Mouse (Mus musculus): ENCODE measurements at regions not wholly inside any gene's neighbourhood (a gene's known extent, or its start where the extent isn't known, plus 50 kb on each side); places are given as distances from the start of the nearest gene placed in this dataset.

DNA sequence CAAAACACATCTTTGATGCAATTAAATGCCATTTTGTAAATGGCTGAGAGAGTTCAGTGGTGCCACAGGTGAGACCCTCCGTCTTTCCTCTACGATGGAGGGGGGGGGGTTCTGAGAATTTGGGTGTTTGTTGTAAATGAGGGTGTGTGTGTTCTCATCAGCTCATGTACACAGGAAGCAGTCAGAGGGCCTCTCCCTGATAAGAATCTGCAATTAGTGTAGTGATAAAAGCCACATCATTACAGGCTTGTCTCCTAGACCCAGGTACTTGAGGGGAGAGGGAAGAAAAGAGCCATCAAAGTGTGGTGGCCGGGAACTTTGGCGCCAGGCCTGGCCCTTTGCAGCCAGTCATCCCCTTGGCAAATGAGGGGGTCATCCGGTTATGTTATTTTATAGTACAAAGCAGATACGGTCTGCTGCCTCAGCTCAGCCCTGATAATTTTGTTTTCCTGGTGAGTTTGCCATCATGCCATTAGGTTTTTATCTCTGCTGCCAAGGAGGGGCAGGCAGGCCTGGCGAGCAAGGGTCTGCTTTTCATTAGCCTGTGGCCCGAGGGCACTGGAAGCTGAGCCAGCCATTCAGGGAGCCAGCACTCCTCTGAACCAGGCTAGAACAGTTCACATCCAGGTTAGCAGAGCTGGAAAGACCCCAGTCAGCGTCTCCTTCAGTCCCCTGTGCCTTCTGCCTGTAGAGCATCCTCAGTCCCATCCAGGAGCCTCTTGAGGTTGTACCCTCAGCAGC is 59.7 kb downstream of the H2al1j start:
- DNase-seq, result no peak

DNA sequence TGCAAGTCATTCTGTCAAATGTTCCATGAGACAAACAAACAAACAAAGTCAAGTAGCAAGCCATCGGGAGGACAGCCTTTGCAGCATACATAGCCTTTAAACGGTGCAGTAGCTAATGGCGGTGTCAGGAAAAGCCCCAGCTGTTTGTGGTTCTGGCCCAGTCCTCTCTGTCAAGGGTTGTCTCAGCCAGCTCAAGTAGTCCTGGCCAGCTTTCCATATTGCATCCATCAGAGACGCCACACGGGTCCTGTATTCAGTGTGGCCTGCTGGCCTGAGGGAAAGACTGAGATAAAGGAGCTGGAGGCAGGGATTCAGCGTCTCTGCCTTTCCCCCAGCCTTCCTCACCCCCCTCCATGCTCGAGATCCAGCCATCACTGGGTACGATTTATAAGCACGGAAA is 61.2 kb downstream of the H2al1j start:
- peak; percentile 95 for DNase-seq

DNA sequence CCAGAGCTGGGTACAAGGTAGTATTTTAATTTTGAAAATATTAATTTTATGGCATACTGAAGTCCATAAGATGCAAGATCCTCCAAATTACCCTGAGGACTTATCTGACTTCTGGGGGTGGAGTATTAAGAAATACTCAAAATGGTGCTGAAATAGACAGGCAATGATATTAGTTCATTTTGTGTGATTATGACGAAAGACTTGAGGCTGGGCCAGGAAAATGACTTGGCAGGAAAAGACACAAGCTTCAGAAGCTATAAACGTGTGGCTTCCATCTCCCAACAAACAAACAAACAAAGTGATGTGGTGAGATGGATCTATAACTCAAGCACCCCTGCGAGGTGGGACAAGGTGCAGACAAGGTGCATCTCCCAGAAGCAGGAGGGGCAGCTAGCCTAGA is 72.8 kb downstream of the H2al1j start:
- DNase-seq, result no peak

DNA sequence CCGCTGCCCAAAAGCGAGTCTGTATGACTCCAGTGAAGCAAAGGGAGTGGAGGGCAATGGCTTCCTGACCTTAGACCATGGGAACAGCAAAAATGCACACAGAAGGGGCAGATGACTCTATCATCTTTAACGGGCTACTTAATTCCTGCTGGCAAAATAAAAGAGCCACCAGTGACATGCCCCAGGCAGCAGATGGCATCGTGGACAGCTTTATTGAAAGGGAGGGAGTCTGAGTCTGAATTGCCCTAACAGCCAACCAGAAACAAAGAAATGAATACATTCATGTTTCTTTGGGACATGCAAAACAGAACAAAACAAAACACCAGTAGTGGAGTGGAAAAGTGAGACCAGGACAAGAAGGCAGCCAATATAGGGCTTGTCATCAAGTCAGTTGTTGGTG is 76.7 kb downstream of the H2al1j start:
- DNase-seq, result no peak

DNA sequence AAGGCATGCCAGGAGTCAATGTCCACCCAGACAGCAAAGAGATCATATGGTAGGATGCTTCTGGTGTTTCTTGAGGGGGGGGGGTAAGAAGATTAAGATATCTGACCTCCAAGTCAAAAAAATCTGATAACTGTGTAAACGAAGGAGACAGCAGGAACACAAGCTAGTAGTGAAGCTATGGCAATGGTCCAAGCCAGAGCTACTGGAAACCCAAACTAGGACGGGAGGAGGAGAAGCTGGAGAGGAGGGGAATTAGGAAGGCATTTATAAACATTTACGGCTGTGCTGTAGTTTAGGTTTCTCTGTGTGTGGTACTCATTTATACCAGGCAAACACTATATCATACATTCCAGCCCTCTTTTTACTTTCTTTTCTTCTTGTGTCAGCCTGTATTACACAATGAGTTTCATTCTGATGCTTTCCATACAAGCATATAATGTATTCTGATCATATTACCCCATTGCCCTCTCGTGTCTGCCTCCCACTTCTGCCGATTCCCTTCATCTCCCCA is 84.7 kb downstream of the H2al1j start:
- DNase-seq, result no peak

DNA sequence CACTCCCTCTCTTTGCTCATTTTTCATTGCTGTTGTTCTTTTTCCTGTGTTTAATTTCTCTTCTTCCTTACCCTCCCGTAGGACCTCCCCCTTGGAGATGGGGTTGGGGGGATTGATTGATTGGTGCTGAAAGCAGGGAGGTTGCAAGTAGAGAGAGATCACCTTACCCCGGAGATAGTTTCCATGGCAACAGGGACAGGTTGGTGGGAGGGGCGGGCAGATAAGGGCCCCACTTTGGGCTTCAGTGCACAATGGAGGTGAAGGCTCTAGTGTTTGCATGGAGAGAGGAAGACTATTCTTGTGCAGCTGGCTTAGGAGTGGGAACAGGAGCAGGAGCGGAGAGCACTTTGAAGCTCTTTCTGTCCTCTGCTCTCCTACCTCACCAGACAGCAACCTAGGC is 88.0 kb downstream of the H2al1j start:
- no peak for DNase-seq

DNA sequence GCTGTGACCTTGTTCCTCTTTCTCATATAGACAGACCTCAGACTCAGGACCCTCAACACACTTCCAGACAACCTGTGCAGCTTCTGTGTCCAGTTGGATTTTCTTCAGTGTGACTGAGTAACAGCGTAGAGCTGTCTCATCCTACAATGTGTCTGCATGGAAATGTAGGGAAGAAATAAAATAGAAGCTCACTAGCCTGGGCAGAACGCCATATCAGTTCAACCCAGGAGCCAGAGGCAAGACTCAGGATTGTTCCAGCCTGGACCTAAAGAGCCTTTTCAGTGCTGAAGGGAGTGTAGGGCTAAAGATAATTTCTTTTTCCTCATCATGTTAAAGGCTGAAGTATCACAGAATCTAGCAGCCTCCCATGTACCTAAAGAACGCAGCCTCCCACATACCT is 88.9 kb downstream of the H2al1j start:
- DNase-seq, result peak; percentile 87

DNA sequence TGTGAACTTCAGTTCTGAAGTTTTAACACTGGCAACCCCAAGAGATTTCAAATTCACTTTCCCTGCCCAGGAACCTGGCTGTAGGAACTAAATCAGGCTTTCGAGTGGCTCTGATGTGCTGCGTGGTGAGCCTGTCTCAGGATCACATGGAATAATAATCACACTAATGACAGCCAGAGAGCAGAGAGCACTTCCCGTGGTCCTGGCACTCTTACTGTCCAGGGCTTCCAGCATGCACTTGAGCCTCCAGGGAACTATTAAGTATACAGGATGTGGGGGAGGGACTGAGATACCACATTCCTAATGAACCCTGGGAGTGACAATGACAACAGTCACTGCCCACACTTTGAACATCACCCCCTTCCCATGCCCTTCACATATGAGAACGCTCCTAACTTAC is 90.2 kb downstream of the H2al1j start:
- peak; percentile 97 for DNase-seq

DNA sequence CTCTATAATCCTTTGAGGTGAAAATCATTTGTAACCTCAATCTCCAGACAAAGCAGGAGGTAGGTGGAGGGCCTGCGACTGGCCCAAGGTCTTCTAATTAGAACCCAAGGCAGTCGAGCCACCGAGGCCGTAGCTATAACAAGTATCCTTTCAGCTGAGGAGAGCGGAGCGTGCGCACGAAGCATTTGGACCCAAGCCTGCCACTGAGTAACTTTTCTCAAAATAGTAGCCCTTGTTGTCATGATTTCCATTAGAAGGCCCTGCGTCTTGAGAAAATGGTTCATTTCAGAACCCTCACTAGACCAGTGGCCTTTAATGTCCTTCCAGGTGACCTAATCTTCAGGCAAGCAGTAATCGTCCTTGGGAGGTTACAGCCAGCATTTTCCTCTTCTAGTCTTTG is 90.6 kb downstream of the H2al1j start:
- peak; percentile 94 for DNase-seq

DNA sequence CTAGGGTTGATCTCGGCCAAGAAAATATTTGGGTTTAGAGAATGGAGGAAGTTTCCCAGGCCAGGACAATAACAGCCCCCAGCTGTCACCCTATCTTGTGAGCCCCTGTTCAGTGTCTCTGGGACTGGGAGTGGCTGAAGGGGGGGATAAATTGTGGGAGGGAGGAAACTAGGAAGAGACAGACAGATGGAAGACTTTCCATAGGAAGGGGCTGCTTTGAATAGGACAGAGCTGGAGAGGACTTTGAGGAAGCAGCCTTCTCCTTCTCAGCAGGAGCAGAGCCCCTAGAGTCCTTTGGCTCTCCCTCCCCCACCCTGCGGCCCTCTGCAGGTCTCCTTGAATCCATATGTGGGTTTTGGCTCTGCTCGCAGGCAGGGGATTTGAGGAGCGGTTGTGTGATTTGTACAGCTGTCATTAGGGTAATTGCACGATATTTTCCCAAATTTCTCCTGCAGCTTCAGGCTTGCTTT is 91.6 kb downstream of the H2al1j start:
- peak; percentile 93 for DNase-seq

DNA sequence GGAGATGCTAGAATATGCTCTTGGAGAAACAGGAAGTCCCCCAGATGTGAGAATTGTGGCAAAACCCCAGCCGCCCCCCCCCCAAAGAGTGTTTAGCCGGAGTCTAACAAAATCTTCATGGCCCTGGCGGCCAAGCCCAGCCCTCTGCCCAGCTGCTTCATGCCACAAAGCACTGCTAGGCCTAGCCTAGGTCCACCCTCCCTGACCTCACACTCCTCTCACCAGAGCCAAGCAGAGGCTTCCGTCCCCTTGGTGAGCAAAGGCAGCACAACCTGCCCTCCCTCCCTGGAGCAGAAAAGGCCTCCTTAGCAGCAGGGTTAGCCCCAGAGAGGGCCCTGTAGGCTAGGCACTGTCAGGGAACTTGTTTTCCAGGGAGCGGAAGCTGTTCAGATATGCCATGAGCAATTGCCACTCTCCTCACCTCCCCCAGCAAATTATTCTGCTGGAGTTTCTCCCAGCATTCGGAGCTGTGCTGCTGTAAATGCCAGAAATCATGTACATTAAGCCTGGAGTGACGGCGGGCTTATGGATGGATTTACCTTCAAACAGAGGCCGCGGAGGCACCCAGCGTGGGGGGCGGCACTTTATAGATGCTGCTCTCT is 104.9 kb downstream of the H2al1j start:
- no peak for DNase-seq

DNA sequence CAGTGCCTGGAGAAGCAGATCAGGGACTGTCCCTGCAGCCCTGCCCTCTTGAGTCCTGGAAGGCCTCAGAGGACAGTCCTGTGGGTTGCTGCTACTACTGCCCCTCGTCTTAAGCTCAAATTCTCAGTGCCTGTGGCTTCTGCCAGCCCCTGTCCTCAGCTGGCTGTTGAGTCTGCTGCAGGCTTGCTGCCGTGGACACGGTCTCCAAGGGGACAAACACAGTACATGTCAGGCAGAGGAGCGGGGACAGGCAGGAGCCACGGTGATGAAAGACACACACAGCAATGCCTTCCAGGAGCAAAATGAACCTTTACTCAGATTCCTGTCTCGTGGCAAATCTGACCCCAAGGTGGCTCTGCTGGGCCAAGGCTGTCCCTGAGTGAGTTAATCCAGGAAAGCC is 107.7 kb downstream of the H2al1j start:
- DNase-seq, result no peak

DNA sequence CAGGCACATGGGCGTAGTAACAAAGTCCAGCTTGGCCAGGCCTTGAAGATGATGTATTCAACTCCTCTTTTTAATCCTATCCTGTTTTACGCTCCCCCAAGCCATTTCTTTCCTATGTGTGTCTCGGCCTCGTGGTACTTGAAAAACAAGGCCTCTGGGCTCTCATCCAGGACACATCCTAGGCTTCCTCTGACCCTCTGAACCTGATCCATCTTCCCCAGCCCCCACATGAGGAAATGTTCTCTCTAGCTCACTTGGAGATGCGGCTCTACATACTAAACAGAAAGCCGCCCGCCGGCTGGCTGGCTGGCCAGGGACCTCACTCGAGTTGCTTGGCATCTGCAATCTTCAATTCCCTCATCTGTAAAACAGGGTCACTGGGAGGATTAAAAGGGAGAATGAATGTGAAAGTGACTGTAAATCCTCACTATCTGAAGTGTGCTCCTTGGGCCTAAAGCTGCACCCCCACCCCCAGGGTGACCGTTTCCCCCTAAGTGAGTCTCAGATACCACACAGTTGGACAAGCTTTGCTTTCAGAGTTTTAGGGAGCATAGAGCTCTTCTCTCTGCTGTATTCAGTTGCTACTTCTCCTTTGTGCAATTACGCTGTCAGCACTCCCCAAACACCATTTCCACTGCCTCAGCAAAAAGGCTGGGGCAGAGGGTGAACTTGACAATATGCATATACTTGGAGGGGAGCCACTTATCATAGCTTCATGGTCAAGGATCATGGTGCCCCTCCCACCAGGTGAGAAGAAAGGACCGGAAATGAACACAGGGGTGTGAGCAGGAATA is 109.7 kb downstream of the H2al1j start:
- DNase-seq, result peak; percentile 95

DNA sequence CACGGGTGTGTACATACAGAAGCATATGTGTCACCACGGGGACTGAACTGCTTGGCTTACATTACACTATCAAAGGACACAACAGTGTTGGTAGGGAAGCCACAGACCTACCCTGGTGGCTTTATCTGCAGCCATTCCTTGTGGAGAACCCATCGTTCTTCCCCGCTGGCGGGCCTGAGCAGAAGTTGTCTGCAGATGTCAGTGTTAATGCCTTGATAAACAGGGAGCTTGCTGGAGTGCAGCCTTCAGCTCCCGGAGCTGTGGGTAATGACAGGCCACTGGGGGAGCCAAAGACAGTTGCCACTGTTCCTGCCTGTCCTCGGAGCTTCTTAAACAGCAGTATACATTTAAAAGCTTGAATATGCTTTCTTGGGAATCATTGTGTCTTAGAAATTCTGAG is 115.9 kb downstream of the H2al1j start:
- no peak for DNase-seq

DNA sequence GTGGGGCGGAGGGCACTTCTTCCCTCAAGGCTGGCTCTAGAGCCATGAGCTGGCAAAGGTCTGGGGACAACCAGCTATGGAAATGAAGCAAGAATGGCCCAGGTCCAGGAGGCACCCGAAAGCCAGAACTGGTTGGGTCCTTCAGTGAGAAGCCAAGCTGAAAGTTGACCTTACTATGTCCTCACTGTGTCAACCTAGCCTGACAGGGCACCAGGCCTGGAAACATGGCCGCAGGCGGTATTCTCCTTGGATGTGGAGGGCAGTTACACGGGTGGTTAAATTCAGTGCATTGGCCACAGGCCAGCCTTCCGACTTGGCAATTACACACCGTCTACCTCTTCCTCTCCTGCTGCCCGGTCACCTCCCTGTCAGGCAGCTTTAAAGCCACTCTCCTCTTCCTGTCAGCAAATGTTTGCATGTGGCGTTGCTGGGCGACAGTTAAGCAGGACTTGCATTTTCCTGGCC is 116.7 kb downstream of the H2al1j start:
- DNase-seq, result peak; percentile 96

DNA sequence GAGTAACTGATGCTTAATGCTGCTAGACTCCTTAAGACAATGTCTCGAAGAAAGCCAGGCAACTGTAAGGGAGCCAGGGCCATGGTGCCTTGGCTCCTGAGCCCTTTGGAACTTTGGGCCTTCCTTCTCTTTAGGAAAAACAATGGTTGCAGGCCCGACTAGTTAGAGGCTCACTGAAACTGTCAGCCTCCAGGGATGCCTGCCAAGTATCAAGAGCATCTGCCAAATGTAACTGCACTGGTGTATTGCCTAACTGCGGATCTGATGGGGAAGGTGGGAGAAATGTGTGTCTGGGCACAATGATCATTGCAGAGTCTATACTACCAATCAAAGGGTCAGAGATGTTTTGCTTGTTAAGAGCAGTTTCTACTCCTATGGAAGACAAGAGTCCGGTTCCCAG is 121.1 kb downstream of the H2al1j start:
- no peak for DNase-seq

DNA sequence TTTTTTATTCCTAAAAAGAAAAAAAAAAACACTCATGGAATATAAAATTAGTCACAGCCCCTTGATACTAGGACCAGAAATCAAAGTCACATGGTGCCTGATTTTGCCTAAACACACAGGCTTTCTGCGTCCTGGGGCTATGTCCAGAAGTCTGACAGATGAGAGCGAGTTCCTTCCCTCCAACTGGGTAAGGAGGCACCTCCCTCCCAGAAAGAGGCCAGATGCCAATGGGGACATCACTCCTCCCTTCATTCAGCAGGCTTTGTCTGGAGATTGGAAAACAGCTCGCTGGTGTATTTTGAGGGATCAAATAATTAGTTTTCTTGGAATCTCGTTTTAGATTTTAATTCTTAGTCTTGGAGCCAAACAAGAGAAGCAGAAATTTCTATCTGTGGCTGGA is 130.9 kb downstream of the H2al1j start:
- DNase-seq, result peak; percentile 52

DNA sequence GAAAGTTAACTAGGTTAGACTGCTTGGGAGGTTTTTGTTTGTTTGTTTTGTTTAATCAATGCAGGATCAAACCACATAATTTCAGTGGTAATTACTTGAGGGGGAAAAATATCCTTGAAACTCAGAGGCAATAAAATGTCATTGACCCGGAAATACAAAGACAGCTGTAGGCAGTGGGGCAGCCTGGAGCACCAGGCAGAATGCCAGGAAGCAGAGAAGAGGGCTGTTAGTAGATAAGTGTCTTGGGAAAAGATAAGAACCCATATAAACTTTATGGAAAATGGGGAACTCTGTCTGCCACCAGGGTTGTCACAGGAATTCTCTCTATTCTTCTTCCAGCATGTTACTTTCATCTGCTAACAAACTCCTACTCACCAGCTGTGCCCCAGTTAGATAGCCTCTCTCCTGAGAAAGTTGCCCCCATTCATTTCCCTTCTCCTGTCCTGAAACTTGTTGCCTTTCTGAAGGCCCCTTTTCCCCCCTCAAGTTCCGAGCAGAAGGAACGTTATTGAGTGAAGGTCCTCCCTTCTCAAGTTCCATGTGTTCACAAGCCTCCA is 136.4 kb downstream of the H2al1j start:
- peak; percentile 70 for DNase-seq

DNA sequence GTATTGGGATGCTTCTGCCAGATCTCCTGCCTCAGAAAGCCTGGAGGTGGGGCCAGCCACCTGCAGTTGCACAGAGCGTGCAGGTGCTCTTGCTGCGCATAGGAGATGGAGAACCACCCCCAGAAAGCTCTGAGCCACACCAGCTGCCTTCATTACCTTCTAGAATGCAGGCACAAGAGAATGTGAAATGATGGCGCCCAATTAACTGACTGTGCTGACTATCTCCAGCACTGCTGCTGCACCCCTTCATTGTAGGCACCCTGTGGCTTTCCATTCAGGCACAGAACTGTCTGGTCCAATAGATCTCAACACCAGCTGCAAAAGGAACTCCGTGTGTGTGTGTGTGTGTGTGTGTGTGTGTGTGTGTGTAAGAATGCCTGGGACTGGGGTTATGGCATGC is 138.6 kb downstream of the H2al1j start:
- DNase-seq, result peak; percentile 55

DNA sequence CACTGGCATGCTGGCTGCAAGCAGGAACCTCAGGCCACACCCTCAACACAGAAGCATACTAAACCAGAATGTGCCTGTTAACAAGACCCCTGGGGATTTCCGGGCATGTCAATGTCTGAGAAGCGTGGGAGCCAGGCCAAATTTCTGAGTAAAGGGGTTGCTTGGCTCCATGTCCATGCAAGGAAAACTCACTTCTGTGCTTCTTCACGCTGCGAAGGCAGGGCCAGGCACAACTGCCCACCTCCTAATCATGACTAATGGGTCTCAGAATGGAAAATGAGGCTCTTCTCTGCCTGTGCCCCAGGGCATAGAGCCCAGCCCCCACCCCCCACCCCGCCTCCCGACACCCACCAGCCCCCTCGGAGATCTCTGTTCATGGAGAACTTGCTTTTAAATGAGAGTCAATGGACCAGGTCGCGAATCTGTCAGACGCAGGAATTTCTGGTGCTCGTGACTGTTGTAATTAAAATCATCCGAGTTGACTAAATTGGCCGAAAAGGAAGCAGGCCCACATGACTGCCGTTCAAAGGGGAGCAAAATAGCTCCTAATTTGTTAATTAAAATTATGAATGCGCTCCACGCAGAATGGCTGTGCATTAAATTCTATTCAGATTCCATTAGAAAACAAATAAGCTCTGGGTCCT is 152.2 kb downstream of the H2al1j start:
- peak; percentile 30 for DNase-seq

DNA sequence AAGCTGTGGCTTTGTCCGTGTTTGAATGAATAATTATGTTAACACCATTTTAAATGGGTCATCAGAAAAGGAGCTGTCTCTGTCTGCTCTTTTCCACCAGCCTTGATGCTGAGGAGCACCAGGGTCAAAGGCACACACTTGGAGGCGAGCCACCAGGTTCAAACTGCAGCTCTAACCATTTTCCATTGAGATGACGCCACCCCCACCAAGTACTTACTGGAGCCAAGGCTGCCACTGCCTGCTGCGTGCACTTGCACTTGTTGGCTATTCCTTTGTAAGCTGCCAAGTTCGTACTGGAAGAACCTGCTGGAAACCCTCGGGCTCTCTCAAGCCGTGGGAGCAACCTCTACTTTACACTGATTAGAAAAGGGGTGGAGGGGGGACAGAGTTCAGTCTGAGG is 154.5 kb downstream of the H2al1j start:
- DNase-seq, result peak; percentile 48

DNA sequence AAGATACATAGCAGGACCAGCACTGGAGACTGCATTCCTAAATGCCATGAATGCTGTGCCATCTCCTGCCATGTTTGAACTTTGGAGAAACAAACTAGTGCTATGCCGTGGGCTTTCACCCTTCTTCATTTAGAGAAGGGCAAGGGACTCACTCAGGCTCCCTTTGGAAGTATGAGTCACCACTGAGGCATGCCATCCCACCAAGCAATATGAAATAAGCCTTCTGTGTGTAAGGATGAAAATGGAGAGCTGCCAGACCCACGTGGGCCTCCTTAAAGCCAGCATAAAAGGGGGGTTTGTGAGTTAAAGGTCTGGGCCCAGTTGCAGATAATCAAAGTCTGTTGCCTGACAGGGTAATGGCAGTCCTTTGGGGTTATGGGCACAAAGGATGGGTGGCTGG is 159.0 kb downstream of the H2al1j start:
- DNase-seq, result peak; percentile 76

DNA sequence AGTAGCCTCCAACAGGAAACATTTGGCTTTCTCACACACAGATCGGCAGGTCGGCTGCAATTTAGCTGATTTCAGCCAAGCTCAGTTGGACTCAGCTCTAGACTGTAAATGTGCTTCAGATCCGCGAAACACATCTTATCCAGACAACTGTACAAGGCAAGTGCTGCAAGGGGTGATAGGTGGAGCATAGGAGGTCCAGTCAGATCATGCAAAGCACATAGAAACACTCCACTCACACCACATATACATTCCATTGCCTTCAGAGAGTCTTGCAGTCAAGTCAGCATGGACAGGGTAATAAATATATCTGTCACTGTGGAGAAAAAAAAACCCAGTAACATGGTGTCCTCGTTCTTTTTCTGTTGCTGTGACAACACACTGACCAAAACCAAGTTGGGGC is 160.3 kb downstream of the H2al1j start:
- no peak for DNase-seq
